Mouse (Mus musculus): Measurements from ENCODE around the gene Npcd.
A peak's percentile ranks its signal among the peaks of the same experiment; 100 is the strongest.

Npcd gene

GRCm38 (mm10) chr15:79834130-79834880 is at the start of gene Npcd, which contains the start of gene Cbx6:
Gene Npcd (minus strand): TSS chr15:79834237.
Gene Cbx6 (minus strand): TSS chr15:79834688.
- peak; percentile 83 to 84 for DNase-seq

GRCm38 (mm10) chr15:79883352-79883822 is 49.4 kb upstream of the Npcd start:
- peak; percentile 96 to 97 for DNase-seq

GRCm38 (mm10) chr15:79882623-79883267 is 48.7 kb upstream of the Npcd start:
- no peak for DNase-seq

GRCm38 (mm10) chr15:79880477-79880876 is 46.4 kb upstream of the Npcd start:
- no peak for DNase-seq

GRCm38 (mm10) chr15:79879319-79879718 is 45.3 kb upstream of the Npcd start:
- no peak for DNase-seq

- DNase-seq: no peak
Observed at GRCm38 (mm10) chr15:79878725-79879136, 44.7 kb upstream of the Npcd start.

- DNase-seq: no peak
Observed at GRCm38 (mm10) chr15:79875261-79875995, 41.4 kb upstream of the Npcd start.

- no peak for DNase-seq
Observed at GRCm38 (mm10) chr15:79873995-79874394, 40.0 kb upstream of the Npcd start.

- no peak for DNase-seq
Observed at GRCm38 (mm10) chr15:79873545-79873944, 39.5 kb upstream of the Npcd start.

GRCm38 (mm10) chr15:79867260-79868002 is 33.4 kb upstream of the Npcd start:
- peak in 1 of 2 experiments; percentile 14 for DNase-seq

GRCm38 (mm10) chr15:79859821-79860220 is 25.8 kb upstream of the Npcd start:
- no peak for DNase-seq

GRCm38 (mm10) chr15:79858979-79859378 is 24.9 kb upstream of the Npcd start:
- DNase-seq: no peak

GRCm38 (mm10) chr15:79850143-79850542 is 16.1 kb upstream of the Npcd start:
- DNase-seq: no peak

GRCm38 (mm10) chr15:79847100-79847499 is 13.1 kb upstream of the Npcd start:
- no peak for DNase-seq

GRCm38 (mm10) chr15:79845986-79846385 is 11.9 kb upstream of the Npcd start:
- DNase-seq: no peak

GRCm38 (mm10) chr15:79842985-79843384 is 8.9 kb upstream of the Npcd start:
- no peak for DNase-seq

- no peak for DNase-seq
Observed at GRCm38 (mm10) chr15:79840281-79840680, 6.2 kb upstream of the Npcd start.

GRCm38 (mm10) chr15:79834881-79835260 is 834 bp upstream of the Npcd start:
- no peak for DNase-seq

GRCm38 (mm10) chr15:79833251-79834050 is 586 bp downstream of the Npcd start:
- DNase-seq: peak in 1 of 2 experiments; percentile 21

- peak; percentile 88 to 89 for DNase-seq
Observed at GRCm38 (mm10) chr15:79832064-79832900, 1.8 kb downstream of the Npcd start.

GRCm38 (mm10) chr15:79830388-79830787 is 3.6 kb downstream of the Npcd start:
- peak; percentile 80 to 82 for DNase-seq
